Mouse (Mus musculus) hematopoietic stem cell, adult 5-6 weeks (primary cell): Measurements from ENCODE around the gene Xkr8. TPM values are rescaled to one million over a fixed set of nuclear protein-coding genes. Genes with fewer than 3 reads are reported as not detected.
"Not testable (repeated sequence)": the region's sequence is repeated elsewhere in the genome, so short reads cannot be mapped to it uniquely, and the experiment has no call there.

ENCODE experiments used
- ATAC-seq, 2 experiments: fragments of 125-278 bp in 1 of 2; replicated peaks in 1 of 2; 2 replicates each; pipeline ENCODE4 v1.8.0; 2016 to 2017; ENCODE audit warnings: inconsistent platforms in 2 of 2, mild to moderate bottlenecking in 2 of 2, moderate number of reproducible peaks in 2 of 2, low read depth in 1 of 2, moderate TSS enrichment in 1 of 2; ENCODE audit not compliant: low FRiP score in 2 of 2, poor library complexity in 2 of 2, severe bottlenecking in 2 of 2, insufficient read depth in 1 of 2, low TSS enrichment in 1 of 2
- total RNA-seq: library from RNA; stranded (forward); fragments of 172-1452, 232-1000 nt; gene quantifications from 2 replicates; pipeline ENCODE4 v1.2.3, GENCODE M21; 2017

Gene Xkr8
- total RNA-seq, 1 experiment from 2014 or later: 8.0 TPM

DNA sequence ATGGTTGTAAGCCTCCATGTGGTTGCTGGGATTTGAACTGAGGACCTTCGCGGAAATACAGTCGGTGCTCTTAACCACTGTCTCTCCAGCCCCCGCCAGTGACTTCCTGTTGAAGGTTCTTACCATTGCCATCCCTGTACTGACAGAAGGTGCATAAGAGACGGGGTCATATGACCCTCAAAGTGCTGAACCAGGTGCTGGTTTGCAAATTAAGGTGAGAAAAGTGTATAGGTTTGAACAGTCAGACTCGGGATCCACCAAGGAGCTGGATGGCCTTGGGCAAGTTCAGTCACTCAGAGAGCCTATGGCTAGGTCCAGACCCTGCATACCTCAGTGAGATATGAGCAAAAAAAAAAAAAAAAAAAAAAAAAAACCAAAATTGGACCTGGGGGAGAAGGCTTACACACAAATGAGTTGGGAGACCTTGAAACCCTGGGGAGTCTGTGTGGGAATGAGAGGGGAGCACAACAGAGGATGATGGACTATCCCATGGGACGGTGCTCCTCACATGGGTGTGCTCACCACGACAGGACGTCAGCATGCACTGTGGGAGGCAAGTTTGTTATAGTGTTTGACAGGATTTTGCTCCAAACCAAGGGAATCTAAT, 14.7 kb upstream of the Xkr8 start:
- ATAC-seq: no peak

DNA sequence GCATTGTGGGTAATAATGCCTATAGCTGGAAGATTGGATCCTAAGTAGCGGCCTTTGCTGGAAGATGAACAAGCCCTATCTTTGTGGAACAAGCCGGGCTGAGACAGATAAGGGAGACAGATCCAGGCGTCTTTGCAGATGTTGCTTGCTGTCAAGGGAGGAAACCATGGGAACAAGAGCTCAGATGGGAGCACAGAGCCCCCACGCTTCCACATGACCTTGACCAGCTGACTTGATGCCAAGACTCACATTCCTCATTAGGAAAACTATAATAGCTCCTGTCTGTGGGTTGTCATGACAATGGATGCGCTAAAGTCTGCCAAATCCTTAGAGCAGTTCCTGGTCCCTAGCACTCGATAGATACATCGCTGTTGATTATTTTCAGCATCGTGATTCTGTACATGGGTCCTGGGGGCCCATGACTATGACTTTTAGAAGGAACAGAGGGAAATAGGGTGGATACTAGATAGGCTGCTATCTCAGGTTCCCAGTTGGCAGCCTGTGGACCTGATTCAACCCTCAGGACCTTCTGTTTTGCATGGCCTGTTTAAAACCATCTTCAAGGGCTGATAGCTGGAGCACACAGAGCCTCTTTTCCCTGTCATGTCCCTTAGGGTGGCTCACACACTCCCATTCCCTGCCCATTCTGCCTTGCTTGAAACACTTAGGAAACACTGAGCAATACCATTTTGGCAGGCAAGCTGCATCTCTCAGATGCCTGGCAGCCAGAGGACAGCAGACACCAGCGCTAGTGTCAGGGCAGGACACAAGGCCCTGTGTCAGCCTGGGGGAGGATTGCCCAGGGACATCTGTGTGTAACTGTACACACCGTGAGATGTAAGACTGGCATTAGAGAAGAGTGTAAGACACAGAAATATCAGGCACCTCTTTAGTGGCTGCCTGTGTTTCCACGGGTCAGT, 11.9 kb upstream of the Xkr8 start:
- no peak for ATAC-seq

DNA sequence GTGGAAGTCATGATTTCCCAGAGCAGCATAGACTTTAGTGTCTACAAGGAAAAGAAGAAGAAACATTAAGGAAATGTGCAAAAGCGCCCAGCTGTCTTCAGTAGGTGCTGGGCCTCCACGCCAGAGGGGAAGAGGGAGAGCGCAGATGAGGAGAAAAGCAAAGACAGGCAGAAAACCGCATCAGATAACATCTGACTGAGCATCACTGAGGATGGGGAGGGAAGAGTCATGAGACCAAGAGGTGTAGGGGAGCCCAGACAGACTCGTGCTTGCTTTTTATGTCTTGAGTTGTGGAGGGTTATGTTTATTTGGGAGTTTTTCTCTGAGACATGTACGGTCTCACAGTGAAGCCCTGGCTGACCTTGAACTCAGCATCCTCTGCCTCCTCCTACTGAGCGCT, 9.1 kb upstream of the Xkr8 start:
- ATAC-seq: no peak

DNA sequence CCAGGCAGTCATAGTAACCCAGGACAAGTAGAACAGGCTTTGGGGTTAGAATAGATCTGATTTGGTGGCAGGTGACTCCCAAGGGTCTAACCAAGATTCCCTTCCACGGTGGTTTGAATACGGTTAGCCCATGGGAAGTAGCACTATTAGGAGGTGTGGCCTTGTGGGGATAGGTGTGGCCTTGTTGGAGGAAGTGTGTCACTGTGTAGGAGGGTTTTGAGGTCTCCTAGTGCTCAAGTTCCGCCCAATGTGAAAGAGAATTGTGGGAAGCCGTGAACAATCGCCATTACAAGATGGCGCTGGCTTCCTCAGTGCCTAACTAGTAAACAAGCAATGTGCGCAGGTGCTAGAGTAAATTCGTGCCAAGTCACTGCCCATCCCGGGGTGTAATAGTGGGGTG, 4.8 kb upstream of the Xkr8 start:
- ATAC-seq: not testable (repeated sequence)

DNA sequence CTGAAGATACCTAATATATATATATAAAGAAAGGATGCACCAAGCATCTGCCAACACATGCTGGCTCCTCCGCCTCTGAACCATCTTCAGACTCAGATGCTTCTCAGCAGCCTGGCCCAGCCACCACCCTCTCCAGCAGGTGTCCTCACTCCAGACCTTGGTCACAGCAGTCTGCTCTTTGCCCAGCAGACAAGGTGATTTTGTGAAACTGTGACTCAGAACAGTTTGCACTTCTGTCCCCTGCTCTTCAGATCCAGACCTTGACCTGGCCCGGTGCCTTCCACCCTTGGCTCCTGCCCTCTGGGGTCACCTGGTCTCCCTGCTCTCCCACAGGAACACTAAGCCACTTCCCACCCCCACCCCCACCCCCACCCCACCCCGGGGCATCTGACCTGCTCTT, 3.5 kb upstream of the Xkr8 start:
- no peak for ATAC-seq

DNA sequence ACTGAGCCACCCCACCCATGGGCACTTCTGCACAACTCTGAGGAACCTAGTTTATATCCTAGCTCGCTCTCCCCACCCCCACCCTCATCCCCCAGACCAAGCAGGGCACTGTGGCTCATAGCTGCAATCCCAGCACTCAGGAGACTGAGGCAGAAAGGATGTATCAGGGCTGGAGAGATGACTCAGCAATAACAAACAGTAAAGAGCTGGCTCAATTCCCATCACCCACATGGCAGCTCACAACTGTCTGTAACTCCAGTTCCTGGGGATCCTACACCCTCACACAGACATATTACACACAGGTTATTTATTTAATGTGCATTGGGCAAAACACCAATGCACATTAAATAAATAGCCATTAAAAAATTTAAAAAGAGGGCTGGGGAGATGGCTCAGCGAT, 3.0 kb upstream of the Xkr8 start:
- ATAC-seq: no peak

DNA sequence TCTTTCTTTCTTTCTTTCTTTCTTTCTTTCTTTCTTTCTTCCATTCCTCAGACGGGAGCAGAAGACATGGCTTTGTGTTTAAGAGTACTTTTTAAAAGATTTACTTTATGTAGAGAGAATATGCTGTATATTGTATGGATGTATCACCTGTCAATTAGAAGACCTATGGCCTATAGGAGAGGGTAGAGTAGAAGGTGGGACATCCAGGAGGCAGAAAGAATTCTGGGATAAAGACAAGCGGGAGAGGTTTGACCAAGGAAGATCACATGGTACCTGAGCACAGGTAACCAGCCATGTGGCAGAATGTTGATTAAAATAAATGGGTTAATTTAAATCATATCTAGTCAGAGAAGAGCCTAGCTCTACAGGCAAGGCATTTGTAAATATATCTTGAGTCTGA, 2.4 kb upstream of the Xkr8 start:
- ATAC-seq: no peak

DNA sequence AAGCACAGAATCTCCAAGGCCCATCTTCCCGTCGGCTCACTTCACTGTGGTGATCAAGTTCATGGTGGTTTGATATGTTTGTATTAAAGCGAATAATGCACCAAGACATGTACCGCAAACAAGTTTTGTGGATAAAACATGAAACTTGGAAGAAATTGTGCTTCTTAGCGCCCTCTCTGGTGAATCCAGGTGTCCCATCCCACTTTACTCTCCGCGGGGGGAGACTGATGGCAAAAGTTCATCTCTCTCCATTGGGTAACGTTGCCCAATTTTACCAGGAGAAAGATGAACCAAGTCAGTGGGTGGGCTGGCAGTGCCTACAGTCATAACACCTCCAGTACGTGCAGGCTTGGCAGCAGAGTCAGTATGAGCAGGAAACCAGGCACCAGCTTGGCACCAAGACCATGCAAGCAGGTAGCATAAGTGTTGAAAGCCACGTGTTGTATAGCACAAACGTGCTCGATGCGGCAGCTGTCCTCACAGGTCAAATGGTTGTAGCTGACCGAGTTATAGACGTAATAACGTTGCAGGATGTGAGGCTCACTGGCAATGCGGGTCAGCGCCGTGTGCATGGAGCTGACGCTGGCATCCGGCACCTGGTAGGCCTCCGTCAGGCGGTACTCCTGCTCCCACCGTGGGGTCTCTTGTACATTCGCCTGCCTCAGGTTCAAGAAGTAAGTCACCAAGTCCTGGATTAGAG, 875 bp upstream of the Xkr8 start:
- ATAC-seq: no peak

DNA sequence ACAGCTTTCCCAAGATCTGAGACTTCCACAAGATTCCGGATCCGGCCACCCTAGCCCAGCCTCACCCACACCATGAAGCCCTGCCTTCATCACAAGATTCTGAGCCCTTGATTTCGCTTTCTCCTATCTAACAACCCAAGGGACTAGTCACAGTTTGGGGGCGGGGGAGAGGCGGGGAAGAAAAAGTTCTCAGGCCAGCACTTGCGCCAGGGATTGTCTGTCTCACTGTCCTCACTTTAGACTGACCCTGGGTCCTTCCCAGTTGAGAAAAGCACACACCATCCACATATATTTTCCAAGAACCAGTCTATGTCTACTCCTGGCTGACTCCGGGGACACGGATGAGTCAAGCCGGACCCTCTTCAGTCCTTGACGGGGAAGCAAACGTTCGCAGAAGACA, 730 bp downstream of the Xkr8 start:
- ATAC-seq: no peak

DNA sequence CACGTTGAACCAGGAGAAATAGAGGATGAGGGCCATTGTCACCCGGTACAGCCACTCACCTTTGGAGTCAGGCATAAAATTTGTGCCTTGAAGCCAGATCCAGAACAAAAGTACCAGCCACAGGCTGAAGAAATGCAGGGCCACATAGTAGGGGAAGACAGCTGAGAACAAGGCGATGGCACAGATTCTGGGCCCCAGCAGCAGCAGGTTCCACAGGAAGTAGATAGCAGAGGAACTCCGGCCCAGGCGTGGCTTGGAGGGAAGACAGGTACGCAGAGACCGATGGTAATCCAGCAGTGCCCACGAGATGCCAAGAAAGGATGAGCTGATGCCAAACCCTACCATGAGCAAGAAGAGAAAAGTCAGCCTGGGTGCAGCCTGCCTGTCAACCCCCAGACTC, 4.1 kb downstream of the Xkr8 start:
- no peak for ATAC-seq

DNA sequence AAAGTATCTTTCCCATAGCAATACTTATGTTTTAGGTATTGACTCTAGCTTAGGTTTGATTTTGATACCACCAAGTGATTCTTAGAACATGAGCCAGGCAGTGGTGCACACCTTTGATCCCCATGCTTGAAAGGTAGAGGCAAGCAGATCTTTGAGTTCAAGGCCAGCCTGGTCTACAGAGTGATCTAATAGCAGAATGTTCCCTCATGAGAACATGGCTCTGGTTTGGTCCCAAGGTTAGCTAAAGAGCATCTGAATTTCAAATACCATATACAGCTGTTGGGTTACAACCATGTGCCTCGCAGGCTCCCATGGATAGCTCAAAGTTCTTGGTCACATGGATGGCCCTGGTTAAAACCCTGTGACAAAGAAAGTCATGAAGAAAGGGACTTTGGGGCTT, 14.1 kb downstream of the Xkr8 start:
- no peak for ATAC-seq

DNA sequence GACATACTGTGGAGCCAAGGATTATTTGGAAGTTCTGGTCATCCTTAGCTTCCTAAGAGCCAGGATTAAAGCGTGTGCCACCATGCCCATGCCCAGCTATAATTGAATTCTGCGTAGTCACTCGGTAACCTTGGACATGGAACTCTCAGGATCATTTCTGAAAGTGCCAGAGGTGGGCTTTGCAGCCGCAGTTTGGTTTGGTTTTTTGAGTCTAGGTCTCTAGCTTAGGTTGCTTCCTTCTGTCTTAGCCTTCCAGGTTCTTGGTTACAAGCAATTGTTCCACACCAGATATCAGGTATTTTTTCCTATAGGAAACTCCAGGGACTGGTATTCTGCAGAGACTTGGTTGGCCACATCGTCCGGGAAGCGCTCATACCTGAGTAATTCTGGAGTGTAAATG, 19.2 kb downstream of the Xkr8 start:
- no peak for ATAC-seq

DNA sequence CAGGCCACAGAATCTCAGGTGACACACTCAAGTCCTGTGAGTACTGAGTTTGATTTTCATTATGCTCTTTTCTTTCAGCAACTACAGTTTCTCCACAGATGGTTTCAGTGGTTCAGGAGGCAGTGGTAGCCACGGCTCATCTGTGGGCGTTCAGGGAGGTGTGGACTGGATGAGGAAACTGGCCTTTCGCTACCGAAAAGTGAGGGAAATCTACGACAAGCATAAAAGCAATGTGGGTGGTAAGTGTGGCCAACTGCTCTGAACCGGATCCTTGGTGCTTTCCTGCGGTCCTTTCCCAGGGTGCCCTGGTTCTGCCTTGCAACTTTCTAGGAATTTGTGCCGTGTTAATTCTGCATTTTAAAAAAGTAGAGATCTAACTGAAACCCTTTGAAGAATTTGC, 25.5 kb downstream of the Xkr8 start:
- no peak for ATAC-seq

DNA sequence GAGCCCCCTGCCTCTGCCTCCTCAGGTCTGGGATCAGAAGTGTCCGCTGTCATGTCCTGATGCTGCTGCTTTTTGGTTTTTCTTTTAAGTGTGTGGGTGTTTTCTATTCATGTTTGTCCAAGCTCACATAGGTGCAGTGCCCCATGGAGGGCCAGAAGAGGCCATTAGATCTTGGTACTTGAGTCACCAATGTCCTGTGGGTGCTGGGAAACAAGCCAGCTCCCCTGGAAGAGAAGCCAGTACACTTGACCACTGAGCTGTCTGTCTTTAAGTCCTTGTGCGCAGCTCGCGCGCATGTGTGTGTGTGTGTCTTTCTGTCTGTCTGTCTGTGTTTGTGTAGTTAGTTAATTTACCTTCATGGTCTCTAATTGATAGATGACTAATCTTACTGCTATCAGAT, 30.3 kb downstream of the Xkr8 start:
- ATAC-seq: no peak

DNA sequence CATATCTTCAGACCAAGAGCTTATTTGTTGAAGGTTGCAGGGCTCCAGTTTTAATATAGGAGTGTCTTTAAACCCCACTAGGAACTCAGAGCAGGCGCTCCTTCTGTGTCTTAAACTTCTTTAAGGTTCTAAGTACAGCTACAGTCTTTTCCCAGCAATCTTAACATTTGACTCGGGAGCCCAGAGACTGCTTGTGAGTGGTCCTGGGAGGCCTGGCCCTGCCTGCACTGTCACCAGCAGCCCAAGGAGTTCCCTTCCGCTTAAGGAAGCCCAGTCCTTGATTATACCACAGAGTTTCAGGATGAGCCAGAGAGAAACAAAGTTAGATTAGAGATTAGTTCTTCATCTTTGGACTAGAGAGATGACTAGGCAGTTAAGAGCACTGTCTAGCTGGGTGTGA, 39.0 kb downstream of the Xkr8 start:
- ATAC-seq: no peak

DNA sequence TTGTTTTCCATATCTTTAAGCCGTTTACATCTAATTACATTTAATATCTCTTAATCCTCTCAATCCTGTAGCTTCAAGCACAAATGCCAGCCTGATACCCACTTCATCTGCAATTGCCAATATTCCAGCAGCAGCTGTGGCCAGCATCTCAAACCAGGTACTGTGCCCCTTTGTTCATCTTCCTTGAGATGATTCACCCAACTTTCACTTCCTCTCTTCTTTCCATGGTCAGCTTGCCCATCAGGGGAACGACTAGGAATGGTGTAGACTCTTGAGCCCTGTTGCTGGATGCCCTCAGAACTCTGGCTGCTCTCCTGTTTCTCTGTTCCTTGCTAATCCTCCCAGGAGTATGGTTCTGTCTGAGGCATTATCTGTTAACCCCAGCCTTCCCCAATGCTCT, 42.7 kb downstream of the Xkr8 start:
- ATAC-seq: no peak

DNA sequence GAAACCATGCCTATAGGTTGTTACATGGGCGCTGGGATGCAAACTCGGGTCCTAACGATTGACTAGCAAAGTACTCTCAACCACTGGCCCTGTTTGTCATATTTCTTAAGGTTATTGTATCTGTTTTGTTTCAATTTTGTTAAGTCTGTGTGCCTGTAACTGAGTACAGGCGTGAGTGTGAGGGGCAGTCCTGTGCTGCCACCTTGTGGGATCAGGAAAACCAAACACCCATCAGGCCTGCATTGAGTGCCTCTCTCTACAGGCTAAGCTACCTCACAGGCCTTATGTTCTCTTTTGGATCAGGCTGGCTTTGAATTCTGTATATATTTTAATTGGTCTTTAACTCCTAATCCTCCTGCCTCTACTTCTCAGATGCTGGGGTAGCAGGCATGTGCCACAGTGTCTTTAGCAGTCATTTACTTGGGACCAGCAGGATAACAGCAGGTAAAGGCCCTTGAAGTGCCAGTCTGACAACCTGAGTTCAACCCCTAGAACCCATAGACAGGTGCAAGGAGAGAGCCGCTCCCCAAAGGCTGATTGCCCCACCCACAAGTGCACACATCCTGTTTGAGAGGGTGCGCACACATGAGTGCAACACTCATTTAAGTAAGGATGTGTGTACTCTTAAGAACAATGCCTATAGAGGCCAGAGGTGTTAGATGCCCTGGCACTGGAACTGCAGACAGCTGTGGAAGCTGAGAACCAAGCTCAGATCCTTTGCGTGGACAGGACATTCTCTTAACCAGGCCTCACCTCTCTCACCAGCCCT, 55.4 kb downstream of the Xkr8 start:
- ATAC-seq: peak; percentile 62 to 75; a peak in 3 of 4 replicates
